Mouse (Mus musculus) gastrocnemius, adult 8-10 months (tissue): ENCODE results near the gene Sfta2. TPM values are rescaled to one million over a fixed set of nuclear protein-coding genes. Genes with fewer than 3 reads are reported as not detected.

Source experiments
- DNase-seq, 2 experiments: peaks; one replicate each; pipeline ENCODE4 v3.0.0; 2022; ENCODE audit warnings: low spot score in 2 of 2
- total RNA-seq, 4 experiments: library from RNA; stranded (reverse); gene quantifications; 2 replicates each; pipeline ENCODE4 v1.2.4; 2022

Gene Sfta2
- total RNA-seq, 4 experiments from 2014 or later, result not detected

DNA sequence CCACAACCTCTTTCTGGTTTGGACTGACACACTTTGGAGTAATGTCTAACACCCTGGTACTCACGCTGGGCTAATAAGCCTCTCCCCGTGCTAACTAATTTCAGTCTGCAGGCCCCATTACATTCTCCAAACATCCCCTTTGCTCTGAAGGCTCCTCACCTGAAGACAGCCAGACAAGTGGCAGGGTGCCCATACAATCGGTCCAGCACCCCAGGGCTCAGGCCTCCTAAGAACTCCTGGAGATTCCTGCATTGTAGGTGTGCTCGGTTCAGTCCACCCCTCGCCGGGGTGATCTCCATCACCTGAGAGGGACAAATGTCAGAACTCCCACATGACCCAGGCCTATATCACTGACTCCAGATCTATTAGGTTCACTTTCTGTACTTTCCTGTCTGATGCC, 71.2 kb downstream of the Sfta2 start:
- DNase-seq, result no peak

DNA sequence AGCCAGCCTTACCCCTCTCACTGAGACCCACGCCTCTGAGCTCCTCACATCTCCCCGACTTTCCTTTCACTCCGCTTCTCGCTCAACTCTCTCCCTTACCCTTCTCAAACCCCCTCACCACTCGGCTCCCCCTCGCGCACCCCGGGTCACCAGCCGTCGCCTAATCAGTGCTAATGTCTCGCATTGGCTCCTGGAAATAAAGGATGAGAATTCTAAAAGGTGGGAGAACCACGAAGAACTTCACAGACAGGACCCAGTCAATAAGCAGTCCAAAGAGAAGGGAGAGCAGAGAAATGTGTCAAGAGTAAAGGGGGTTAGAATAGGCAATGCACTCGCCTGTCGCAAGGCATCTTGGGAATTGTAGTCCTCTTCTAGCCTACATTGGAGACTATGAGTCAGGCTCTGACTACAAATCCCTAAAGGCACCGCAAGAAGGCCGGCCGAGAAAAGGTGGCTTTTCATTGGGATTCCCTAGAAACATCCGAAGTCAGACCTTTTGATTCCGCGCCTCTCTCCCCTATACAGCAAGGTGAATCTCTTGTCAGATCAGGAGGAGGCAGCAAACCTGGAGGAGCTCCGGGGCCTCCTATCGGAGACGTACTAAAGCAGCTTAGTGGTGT, 72.2 kb downstream of the Sfta2 start, which contains the start of gene Gtf2h4:
Gene Gtf2h4 (minus strand): TSS at position 324 of the 620 bp plus-strand sequence.
- peak; percentile 81 to 86 for DNase-seq

DNA sequence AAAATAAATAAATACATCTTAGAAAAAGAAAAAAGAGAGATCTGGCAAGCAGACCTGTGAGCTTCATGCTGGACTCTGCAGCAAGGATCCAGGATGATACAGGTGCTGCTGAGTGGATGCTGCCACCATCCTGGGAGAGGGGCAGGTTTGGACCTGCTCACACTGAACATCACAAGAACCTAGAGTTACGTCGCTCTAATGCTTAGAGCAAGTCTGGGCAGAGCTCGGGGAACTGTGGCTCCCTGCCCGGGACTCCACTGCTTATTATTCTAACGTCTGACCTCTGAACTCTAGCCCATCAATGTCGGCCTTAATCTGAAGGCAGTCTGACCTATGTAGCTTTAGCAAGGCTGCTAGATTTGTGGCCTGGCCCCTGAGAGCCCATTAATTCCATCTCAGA, 79.2 kb downstream of the Sfta2 start:
- no peak for DNase-seq

DNA sequence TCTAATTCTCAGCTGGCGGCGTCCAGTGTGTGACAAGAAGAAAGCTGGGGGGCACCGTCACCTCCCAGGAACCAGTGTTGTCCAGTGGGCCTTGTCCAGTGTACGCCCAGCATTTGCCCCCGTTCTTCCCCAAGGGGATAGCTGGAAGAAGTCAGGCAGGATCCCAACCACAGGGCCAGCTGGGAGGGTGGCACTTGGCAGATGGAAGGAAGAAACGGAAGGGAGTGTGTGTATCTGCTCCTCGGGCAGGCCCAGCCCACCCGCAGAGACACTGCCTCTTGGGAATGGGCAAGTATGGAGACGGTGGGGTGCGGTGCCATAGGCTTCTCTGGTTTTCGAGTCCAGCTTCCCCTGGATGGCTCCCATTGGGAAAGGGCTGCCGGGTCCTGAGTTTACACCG, 80.6 kb downstream of the Sfta2 start:
- no peak for DNase-seq

DNA sequence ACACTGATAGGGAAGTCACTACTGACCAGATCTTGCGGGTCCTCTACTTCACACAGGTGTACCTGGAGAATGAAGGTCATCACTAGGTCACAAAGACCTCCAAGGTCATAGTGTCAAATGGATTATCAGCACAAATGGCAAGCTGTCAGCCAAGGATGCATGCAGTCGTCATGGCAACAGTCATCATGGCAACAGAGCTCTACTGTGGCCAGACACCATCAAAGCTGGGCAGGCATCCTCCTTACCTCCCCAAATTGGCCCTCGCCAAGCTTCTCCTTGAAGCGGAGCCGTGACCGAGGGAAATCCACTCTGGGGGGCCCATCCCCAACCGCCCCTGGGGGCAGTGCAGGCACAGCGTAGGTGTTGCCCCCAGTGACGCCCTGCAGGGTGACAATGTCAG, 83.7 kb downstream of the Sfta2 start:
- no peak for DNase-seq

DNA sequence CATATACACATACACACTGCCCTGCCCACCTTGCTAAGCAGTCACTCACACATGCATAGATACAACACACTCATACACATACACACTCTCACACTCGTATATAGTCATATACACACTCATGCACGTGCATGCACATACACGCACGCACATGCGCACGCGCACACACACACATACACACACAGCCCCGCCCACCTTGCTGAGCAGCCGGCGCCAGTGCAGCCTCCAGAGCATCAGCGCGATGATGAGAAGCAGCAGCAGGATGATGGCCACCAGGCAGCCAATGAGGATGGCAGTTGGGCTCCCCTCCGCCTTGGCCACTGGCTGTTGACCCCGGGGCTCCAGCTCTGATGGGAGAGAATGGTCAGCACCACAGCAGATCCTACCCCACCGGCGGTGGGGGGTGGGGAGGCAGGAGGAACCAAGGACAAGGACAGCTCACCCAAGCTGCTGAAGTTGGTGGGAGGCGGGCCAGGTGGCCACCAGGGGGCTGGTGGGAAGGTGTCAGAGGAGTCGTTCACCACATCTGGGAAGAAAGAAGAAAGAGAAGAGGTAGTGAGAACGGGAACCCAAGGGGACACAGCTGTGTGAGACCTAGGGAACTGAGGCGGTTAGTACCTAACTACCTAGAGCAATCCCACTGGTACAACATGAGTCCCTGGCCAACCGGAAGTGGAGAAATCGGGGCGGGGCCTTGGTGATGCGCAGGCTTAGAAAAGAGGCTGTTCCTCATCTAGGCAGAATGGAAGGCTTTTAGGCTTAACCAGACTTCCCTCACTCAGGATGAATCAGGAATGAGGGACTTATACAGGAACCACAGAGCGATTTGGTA, 87.2 kb downstream of the Sfta2 start:
- no peak for DNase-seq

DNA sequence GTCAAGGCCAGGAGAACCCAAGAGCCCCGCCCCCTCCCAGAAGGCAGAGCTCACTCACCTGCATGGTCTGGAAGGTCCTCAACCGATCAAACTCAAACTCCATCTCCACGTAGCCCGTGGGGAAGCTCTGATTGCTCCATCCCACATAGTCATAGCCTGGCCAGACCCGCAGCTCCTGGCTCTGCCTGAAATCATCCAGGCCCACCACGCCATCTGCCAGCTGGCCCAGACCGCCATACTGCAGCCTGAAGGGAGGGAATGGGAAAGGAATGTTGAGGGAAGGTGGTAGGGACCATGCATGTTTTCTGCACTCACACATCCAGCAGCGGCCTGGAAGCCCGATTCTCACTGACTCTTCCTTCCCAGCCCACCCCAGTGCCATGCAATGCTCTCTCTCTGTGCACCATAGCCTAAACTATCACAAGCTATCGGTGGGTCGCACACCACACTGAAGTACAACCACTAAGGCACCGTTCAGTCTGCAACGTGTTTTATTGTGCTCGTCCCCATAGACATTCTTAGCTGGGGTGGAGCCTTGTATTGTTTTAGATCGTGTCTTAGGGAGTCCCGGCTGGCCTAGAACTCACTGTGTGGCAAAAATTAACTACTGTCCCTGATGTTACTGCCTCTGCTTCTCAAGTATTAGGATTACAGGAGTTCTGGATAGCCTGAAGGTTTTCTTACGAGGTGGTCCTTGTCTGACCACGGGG, 88.7 kb downstream of the Sfta2 start:
- no peak for DNase-seq

DNA sequence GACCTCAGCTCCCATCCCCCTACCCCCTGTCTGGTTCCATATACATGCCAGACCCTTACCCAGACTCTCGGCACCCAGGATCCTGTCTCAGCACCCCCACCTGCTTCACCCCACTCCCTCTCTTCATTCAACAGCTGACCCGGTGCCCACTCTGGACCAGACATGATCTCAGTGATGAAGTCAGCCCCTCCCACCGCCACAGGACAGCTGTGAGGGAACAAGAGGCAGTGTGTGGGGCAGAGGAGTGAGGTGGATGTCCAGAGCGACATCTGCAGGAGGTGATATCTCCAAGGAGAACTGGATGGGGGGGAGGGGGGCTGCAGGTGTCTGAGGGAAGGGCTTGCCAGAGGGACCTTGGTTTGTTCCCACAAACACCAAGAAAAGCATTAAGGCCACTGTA, 90.5 kb downstream of the Sfta2 start:
- no peak for DNase-seq

DNA sequence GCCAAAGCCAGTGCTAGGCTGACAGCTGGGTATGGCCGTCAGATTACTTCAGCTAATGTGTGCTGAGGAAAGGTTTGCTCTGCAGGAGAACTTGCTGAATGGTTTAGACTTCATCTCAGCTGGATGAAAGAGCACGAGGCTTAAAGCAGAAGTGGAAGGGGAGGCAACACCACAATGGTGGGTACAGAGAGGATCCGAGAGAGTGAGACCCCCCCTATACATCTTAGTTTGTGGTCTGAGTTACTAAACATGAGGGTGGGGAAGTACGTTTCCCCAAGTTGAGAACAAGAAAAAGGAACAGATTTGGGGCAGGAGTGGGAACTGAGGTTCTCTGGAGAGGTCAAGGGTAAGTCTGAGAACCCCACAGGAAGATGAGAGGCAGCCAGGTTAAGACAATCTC, 91.0 kb downstream of the Sfta2 start:
- DNase-seq, result no peak

DNA sequence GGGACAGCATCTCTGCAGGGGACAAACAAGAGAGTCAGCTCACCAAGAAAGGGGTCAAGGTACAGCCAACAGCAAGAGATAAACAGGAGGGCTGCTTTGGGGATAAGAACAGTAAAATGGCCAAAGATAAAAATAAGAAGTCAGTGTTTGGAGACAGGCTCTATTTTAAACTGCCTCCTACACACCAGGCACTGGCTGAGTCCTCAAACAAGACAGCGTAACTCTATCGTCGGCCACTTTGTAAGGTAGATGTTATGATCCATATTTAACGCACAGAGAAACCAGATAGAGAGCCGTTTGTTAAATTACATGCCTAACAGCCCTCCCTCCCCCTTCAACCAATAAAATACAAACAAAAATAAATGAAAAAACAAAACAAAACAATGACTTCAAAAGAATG, 92.6 kb downstream of the Sfta2 start:
- no peak for DNase-seq

DNA sequence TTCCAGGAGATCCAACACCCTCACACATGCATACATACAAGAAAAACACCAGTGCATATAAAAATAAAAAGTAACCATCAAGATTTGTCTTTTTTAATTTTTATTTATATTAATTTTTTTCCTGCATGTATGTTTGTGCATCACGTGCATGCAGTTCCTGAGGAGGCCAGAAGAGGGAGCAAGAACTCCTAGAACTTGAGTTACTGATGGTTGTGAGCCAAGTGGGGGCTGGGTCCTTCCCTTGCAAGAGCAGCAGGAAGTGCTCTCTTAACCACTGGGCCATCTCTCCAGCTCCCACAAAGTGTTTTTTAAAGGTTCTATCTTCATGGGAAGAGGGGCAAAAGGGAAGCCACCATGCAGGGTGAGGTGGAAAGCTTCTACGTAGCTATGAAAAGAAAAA, 93.9 kb downstream of the Sfta2 start:
- DNase-seq, result no peak

DNA sequence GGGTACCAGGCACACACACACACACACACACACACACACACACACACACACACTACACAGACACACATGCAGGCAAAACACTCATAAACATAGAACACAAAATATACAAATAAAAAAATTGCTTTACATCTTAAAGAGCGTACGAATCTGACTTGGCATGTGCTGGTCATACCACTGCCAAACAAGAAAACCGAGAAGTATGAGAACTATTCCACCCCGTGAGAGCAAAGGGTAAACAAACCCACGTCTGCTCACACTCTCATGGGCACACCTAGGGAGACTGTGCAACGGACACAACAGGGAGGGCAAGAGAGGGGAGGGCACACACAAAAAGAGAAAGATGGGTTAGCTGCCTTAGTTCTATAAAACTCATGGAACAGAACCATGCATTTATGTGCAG, 95.3 kb downstream of the Sfta2 start:
- no peak for DNase-seq

DNA sequence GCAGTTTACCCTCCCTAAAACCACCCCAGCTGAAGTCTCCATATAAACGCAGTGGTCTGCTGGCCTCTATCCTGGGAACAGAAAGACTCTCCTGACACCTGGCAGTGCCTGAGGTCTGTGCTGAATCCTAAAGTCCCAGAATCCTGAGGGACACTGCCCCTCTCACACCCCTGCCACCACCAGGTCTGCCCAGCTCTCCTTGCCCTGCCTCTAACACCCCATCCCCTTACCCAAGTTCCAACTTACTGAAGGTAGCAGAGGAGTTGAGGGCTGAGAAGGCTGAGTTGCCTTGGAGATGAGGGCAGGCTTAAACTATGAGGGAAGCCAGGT, 96.0 kb downstream of the Sfta2 start:
- DNase-seq, result no peak

DNA sequence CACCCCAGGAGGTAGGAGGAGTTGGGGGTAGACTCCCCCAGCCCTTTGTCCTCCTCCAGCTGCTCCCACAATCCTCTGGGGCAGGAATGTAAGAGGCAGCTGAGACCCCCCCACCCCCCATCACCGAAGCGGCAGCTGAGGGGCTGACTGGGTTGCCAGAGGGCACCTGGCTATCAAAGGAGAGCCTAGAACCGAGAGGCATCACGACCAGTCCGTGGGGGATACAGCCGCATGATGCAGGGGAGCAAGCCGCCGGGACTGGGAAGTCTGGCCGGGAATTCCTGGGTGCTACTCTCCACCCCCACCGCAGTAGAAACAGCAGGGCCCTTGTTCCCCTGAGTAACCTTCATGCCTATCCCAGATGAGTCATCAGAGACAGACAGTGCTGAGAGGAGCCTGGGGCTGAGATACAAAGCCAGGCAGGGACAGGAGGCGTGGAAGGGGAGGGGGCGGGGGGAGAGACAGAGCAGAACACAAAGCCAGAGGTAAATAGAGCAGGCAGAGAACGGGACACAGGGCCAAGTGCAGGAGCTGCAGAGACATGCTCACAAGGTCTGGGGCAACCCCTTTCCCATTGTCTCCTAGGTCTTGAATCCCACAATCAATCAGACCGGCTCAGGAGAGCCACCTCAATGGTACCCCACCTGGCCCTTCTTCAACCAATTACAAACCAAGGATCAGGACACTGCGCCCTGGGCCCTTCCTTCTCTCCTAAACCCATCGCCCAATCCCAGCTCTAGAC, 96.6 kb downstream of the Sfta2 start:
- DNase-seq, result no peak

DNA sequence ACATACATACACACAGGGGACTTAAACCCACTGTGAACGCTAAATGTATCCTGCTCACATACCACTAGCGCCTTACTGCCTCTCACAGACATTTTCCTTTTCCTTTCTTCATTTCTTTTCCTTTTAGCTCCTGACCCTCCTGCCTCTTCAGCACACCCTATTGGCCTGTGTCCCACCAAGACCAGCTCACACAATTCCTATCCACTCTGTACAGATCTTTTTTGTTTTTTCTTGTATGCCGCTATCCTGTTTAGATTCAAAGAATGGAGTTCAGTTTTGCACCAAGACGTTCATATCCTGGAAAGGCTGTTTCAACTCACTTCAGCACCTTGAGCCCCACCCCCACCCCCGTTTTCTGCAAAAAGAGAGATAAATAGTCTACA, 97.1 kb downstream of the Sfta2 start:
- no peak for DNase-seq

DNA sequence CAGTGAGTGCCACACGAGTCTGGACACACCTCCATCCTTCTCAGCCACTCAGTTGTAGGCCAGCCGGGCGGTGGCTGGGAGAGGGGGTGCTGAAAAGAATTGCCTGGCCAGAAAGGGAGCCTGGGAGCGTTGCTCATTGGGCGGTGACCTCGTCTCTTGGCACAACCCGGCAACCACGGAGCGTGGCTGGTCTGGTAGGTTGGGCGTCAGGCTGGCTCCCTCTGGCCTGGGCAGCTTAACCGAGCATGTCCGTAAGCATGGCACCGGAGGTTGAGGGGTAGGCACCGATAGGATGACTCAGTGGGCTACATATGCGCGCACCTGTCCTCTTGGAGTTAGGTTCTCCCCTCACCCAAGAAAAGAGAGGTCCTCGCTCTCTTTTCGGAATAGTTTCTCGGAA, 98.6 kb downstream of the Sfta2 start:
- peak; percentile 82 to 90 for DNase-seq

Other genes with a start within 250 kb of the Sfta2 start
- gene H2-Q4, start 221.9 kb upstream of the Sfta2 start, total RNA-seq, result 1 to 10 TPM; 3.2 to 5.2 (median 4.0) TPM
- 1 to 10 TPM in 1 of 4 experiments, under 1 TPM in 3; 0.68 to 1.1 (median 0.87) TPM for gene H2-Q6, start 176.7 kb upstream of the Sfta2 start, total RNA-seq
- 1 to 10 TPM in 3 of 4 experiments, under 1 TPM in 1; 0.94 to 1.6 (median 1.2) TPM for gene H2-Q7, start 162.4 kb upstream of the Sfta2 start, total RNA-seq
- under 1 TPM in 3 of 4 experiments, not detected in 1; 0.07 to 0.78 (median 0.29) TPM for gene H2-Q10, start 131.5 kb upstream of the Sfta2 start, total RNA-seq
- not detected for gene Pou5f1, start 95.5 kb upstream of the Sfta2 start, total RNA-seq
- under 1 TPM; 0.32 to 0.67 (median 0.51) TPM for gene Tcf19, start 84.7 kb upstream of the Sfta2 start, total RNA-seq
- 1 to 10 TPM in 3 of 4 experiments, under 1 TPM in 1; 0.82 to 1.3 (median 1.1) TPM for gene Cchcr1, start 84.4 kb upstream of the Sfta2 start, total RNA-seq
- gene Psors1c2, start 68.3 kb upstream of the Sfta2 start, total RNA-seq, result not detected
- 1 to 10 TPM in 1 of 4 experiments, under 1 TPM in 1, not detected in 2; 0.29 to 1.1 TPM for gene Cdsn, start 49.4 kb upstream of the Sfta2 start, total RNA-seq
- not detected for gene 2300002M23Rik, start 34.1 kb upstream of the Sfta2 start, total RNA-seq
- not detected for gene Gm9573, start 25.1 kb downstream of the Sfta2 start, total RNA-seq
- not detected for gene Mucl3, start 42.1 kb downstream of the Sfta2 start, total RNA-seq
- 10 to 100 TPM in 2 of 4 experiments, 1 to 10 TPM in 2; 9.0 to 15.4 (median 10.3) TPM for gene Vars2, start 66.0 kb downstream of the Sfta2 start, total RNA-seq
- gene Gtf2h4, start 72.2 kb downstream of the Sfta2 start, total RNA-seq, result 10 to 100 TPM; 16.0 to 21.6 (median 17.9) TPM
- 10 to 100 TPM; 13.7 to 20.0 (median 15.9) TPM for gene Ddr1, start 103.1 kb downstream of the Sfta2 start, total RNA-seq
- 1 to 10 TPM; 5.6 to 7.8 (median 6.6) TPM for gene Ier3, start 220.1 kb downstream of the Sfta2 start, total RNA-seq
- 10 to 100 TPM; 52.6 to 67.2 (median 55.9) TPM for gene Flot1, start 221.7 kb downstream of the Sfta2 start, total RNA-seq
- 10 to 100 TPM; 26.7 to 34.5 (median 28.3) TPM for gene Tubb5, start 236.8 kb downstream of the Sfta2 start, total RNA-seq
- 1 to 10 TPM; 3.2 to 5.0 (median 4.0) TPM for gene Mdc1, start 240.0 kb downstream of the Sfta2 start, total RNA-seq